Mouse (Mus musculus) layer of hippocampus, postnatal 10 days (tissue): ENCODE data around the gene Armcx4. TPM values are rescaled to one million over a fixed set of nuclear protein-coding genes. Genes with fewer than 3 reads are reported as not detected.
"Not testable (repeated sequence)": the region's sequence is repeated elsewhere in the genome, so short reads cannot be mapped to it uniquely, and the experiment has no call there.

Source experiments
- DNase-seq, 2 experiments: peaks; one replicate each; pipeline ENCODE4 v3.0.0; 2021; ENCODE audit warnings: low spot score in 2 of 2
- long read RNA-seq: library from polyadenylated mRNA; stranded (forward); transcript quantifications from one replicate; pipeline ENCODE4 v2.0.0, GENCODE M21; 2023
- total RNA-seq, 2 experiments: library from RNA; stranded (reverse); gene quantifications; 2 replicates each; pipeline ENCODE4 v1.2.3; 2021

Gene Armcx4
- total RNA-seq, result 10 to 100 TPM; 51.9 to 57.1 TPM
- long read RNA-seq, partial matches to known transcripts, result 3 of 6 reads
- long read RNA-seq, other reads (novel, unspliced or antisense), result 3 of 6 reads

DNA sequence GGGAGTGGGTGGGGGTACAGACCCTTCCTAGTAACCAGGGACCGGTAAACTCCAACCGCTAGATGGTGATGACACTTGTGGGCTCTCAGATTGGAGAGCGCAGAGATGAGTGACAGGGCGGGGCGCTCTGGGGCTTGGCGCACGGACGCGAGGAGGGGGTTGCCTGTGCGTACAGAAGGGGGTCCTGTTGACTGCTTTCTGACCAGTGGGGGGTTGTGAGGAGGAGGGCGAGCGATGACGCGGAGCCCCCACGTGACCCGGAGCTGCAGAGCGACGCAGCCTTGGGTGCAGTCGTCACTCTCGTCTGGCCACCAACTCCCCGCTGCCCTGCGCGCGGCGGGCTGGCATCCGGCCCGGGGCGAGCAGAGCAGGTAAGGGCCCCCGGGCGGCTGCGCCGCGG, at the start of gene Armcx4:
Gene Armcx4, plus strand, starts transcription at position 253 of the 400 bp plus-strand sequence.
- DNase-seq, result peak; percentile 67 to 80

DNA sequence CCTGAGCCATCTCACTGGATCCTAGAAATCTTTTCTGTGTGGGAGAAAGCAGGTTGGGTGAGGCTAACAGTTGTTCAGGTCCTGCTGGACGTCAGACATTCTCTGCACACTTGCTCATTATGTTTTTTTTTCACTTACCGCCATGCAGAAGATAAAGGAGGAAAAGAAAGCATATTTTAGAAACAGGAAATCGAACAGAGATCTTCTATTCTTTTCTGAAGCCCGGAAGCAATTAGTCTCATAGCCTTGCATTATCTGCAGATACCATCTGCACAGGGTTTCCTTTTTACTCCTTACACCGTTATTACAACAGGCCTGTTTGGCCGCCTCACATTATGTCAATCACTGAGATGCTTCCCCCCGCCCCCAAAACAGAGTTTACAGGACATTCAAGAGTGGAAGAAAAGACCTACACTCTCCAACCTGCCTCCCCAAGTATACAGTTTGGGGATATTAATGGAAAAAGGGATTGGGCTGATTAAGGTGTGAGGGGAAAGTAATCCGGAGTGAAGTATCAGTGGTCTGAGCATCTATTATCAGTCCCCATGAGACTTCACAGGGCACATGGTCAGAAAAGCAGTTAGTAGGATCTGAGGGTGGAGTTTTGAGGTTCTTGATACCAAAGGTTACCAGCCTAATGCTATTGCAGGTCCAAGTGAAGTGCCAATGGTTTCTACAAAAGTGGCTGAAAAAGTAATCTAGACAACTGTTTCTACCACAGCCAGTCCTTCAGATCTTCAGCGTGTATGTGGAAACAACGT, 45.1 kb upstream of the Armcx4 start:
- no peak for DNase-seq

DNA sequence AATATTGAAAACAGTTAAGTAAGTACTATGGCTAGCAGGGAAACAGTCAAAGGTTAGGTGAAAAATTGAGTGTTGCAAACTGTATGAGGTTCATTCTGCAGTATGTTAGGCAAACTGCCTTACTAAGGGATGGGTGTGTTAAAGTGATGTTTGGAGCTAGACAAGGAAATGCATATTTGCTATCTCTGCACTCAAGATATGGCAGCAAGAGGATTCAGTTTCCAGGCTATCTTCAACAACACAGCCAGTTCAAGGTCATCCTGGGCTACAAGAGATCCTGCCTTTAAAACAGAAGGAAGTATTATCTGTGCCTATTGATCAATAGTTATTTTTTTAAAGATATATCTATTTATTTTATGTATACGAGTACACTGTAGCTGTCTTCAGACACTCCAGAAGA, 40.0 kb upstream of the Armcx4 start:
- no peak for DNase-seq

DNA sequence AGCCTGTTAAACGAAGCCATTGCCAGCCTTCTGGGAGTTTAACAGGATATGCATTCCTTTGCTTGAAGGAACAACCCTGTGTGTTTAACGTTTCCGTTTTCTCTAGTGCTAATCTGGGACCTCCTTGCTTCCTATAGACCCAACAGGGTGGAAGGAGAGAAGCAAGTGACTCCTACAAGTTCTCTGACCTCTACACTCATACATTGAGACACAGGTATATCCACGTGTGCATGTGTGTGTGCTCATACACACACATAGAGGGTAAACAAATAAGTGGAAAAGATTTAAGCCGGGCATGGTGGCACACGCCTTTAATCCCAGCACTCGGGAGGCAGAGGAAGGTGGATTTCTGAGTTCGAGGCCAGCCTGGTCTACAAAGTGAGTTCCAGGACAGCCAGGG, 38.9 kb upstream of the Armcx4 start:
- no peak for DNase-seq

DNA sequence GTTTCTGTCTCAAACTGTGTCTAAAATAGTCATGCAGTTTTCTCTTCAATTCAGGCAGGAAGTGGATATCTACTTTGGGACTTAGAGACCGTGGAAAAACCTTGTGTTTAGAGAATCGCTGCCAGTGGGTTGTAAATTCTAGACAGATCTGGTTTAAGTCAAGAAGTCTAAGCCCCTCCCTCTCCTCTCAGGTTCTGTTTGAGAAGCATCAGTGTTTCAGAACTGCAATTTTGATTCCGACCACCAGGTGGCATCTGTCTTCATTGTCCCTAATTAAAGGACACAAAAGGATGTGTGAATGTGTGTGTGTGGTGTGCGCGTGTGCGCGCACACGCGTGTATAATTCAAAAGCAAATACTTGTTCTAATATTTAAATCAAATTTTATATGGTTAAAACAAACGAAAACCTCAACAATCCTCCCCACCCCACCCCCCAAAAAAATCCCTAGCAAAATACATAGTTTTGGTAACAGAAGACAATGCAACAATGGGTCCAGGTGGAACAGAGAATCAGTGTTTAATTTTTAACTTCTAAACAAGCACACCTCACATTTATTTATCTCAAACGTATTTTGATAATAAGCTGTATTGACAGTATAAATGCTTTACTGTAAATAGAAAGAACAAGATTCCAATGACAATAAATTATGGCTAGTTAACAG, 38.2 kb upstream of the Armcx4 start:
- DNase-seq, result peak; percentile 80 to 81

DNA sequence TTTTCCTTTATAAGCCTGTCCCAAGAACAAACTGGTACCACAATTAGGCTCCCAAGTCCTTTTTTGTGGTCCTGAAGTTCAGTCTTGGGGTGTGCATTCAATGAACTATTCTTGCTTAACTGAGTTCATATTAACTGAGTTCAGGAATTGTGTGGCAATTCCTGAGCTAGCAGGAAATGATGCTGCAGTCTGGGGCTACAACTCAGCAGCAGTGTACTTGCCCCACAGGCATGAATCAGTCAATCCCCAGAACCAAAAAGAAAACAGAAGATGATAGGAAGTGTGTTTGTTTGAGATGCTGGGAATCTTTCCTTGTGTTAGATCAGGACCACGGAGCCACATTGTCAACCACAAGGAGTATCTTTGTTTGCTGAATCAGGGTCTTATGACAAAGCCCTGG, 34.3 kb upstream of the Armcx4 start:
- no peak for DNase-seq

DNA sequence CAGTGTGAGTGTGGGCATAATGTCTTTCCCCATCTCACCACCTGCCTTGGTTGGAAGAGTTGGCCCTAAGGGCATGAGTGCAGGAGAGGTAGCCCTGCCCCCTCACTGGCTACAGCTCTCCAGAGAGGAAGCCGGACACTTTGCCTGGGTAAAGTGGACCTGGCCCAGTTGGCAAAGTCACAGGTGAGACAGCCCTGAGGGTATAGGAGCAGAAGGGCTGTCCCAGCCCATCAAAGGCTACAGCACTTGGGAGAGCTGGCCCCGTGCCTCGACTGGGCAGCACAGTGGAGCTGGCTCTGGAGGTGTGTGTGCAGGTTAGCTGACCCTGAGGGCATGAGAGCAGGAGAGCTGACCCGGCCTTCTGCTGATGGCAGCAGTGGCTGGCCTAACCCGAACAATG, 24.7 kb upstream of the Armcx4 start:
- no peak for DNase-seq

DNA sequence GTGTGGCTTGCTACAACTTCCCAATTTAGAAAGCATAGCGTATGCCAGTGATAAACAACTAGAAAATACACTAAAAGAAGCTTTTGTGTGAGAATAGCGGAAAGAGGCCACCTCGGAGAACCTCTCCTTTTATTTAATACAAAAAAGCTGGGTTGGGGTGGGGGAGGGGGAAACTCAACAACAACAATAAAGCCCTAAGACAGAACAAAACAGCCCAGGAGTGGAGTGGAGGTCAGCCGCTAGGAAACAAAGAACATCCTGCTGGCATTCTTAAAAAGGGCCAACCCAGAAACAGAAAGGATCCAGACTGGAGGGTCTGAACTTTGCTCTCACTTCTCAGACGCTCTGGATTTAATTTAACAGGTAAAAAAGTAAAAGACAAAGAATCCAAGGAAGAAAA, 11.3 kb upstream of the Armcx4 start:
- no peak for DNase-seq

DNA sequence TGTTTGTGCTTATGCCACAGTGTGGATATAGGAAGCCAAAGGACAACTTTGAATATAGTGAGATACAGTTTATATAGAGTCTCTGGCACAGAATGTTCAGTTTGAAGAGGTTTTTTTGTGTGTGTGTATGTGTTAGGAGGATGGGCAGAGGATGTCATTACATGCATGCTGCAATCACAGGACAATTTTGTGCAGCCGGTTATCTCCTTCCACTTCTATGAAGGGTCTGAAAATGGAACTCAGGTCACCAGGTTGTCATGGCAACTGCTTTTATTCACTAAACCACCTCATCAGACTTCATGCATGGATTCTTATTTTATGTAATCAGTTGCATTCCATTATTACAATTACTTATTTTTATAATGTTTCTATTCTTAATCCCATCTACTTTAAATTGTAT, 10.4 kb upstream of the Armcx4 start:
- no peak for DNase-seq

DNA sequence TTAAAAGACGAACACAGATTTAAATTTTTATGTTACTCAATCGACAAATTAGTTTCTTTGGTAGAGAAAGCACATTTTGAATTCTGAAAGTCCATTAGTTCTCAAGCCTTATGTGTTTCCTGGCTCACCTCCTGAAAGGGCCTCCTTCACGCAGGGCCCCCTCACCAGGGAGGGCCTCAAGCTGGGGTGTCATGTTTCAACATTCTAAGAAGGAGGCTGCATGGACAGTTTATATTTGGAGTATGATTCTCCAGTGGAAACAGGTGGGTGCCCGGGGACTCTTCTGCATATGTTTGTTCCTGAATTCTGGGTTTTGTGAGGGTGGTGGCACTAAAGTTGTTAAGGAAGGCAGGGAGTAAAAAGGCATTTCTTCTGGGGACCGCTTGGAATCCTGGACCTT, 1.4 kb upstream of the Armcx4 start:
- DNase-seq, result no peak

DNA sequence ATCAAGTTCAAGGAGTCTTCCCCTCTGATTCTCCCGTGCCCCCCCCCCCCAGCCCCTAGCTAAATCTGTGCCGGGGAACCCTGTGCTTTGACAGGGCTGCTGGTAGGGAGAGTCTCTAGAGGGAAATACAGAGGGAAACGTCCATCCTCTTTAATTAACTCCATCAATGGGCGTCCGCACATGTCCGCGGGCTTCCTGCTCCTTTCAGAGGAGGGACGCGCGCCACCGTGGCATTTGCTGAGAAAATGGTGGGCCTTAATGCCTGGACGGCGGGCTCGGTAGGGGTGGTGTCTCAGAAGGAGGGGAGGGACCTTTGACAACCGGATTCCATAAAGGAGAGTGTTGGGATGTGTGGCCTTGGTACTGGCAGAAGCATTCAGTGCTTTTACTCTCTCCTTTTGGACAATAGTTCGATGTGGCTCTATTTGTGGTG, 436 bp downstream of the Armcx4 start:
- peak; percentile 30 to 41 for DNase-seq

DNA sequence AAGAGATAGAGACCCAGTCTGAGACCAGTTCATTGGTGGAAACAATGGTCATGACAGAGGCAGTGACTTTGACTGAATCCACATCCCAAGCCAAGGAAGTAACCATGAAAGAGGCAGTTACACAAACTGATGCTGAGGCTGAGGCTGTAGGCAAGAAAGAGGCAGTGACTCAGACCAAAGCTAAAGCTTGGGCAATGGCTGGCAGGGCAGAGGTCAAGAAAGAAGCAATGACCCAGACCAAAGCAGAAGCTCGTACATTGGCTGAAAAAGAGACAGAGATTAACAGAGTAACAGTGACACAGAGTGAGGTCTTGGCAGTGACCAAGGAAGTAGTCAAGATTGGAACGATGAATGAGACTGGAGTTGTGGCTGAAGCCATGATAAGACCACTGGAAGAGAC, 3.4 kb downstream of the Armcx4 start:
- DNase-seq, result no peak

DNA sequence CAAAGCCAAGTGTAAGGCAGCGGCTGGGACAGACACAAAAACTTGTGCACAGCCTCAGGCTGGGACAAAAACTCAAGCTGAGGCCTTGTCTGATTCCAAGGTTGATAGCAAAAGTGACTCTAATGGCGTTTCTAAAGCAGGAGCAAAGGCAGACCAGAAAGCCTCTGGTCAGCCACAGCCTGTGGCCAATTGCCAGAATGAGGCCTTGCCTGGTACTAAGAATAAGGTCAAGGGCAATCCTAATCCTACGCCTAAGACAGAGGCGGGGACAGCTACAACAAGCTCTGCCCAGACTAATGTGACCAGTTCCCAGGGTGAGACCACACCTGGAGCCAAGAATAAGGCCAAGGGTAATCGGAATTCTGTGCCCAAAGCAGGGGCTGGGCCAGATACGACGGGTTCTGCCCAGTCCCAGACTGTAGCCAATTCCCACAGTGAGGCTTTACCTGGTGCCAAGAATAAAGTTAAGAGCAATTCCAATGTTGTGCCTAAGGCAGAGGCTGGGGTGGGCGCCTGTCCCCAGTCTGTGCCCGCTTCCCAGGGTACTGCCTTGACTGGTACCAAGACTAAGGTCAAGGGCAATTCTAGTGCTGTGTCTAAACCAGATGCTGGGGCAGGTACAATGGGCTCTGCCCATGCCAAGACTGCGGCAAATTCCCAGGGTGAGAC, 4.7 kb downstream of the Armcx4 start:
- DNase-seq, result peak; percentile 14 to 17

DNA sequence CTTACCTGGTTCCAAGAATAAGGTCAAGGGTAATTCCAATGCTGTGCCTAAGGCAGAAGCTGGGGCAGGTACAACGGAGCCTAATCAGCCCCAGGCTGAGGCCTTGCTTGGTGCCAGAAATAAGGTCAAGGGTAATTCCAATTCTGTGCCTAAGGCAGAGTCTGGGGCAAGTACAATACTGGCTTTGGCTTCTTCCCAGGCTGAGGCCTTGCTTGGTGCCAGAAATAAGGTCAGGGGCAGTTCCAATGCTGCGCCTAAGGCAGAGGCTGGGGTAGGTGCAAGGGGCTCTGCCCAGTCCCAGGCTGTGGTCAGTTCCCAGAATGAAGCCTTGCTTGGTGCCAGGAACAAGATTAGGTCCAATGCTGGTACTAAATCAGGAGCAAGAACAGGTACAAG, 5.2 kb downstream of the Armcx4 start:
- DNase-seq, result peak in 1 of 2 experiments; percentile 18

DNA sequence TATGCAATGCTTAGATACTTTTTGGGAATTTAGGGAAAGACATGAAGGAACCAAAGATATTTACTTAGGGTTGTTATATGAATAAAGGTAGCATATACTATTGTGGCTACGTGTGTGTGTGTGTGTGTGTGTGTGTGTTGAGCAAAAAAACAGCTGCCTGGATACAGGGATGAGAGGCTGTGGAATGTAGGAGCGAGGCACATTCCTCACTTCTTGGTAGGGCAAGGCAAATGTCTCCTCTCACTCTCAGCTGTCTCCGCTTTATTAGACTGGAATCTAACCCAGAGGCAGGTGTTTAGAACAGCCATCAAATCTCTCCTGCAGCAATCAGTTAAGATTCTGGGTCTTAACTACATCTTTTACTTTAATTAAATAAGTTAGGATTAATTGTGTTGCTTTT, 30.5 kb downstream of the Armcx4 start:
- DNase-seq, result no peak

DNA sequence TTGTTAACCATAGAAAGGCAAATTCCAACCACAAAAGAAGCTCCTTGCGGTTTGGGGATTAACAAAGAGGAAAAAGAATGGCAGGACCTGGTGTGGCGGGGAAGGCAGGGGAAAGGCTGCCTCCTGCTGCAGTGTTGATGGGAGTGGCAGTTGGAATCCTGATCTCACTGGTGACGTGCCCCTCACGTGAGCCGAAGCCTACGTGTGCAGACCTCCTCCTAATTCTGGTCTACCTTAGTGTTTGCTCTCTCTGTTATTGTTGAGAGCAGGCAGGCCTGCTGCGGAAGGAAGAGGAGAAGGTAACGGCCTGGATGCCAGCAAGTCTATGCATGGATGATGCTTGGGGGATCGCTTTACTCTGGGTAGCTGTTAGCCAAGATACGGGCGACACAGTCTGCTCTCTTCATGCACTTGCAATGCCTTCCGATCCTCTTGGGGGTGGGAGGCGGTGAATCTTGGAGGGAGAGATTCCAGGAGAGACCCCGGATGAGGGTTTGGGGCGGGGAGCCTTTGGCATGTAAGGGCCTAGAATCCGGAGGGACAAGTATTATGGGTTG, 31.5 kb downstream of the Armcx4 start, which contains the start of gene Armcx1:
Gene Armcx1, plus strand, starts transcription at position 212 of the 557 bp plus-strand sequence.
- DNase-seq, result peak; percentile 41 to 58

DNA sequence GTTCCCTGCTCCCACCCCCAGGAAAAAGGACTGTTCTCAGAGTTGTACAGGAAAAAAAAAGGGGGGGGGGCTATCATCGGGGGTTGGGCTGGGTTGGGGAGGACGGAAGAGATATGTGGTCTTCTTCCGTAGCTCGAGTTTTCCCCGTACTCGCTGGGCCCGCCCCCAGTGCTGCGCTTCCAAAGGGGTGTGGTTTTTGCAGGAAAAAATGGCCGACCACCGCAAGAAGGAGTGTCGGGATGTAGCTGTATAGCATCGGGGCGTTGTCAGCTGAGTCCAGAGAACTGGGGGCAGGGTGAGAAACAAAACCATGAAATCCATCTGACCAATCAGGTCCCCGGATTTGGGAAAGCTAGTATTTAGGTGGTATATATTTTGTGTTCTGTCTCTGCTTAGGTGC, 32.2 kb downstream of the Armcx4 start:
- peak; percentile 56 to 62 for DNase-seq

DNA sequence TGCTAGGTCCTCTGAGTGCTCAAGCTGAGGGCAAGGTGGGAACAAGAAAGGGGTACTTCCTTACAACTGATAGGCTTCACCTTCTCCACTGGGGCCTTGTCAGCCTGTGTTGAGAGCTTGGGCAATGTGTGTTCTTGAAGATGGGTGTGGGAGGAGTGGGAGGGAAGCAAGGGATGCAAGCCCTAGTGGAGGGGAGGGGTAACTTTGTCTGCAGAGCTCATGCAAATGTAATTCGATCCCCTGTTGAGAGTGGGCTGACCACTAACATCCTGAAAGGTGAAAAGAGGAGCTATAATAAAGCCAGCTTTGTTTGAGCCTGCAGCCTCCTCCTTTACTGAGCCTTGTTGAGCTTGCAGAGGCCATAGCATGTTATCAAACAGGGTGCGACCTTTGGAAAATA, 37.4 kb downstream of the Armcx4 start:
- not testable (repeated sequence) for DNase-seq

DNA sequence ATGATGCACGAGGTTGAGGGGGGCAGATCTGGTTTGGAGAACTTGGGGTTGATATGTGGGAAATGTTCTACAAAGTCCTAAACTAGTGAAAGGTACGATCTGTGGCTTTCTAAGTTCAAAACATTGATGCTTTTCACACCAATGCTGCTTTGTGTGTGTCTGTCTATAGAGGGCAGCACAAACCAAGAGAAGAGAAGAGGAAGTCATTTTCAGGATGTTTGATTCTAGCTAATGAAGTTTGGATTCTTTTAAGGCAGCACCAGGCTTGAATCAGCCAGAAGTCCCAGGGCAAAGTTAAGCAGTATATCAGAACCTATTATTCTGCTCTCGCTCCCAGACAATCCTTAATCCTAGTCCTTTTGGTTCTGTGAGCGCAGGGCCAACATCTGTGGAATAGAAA, 43.5 kb downstream of the Armcx4 start:
- DNase-seq, result peak in 1 of 2 experiments; percentile 5

DNA sequence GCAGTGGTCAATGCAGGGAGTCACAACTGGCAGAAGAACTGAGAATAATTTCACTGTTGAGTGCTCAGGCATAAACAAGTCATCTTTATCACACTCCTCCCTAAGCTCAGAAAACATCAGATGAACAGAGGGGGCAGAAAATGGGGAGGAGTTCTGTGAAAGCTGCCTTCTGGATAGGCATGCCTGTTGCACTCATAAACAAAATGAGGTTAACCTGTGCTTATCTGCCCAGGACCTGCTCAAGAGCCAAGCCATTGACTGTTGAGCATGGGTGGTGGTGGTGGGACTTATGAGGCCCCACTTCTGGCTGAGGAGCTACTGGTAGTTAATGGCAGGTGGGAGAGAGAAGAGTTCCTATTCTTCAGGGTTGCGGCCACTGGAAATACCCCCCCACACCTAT, 51.5 kb downstream of the Armcx4 start:
- DNase-seq, result no peak

DNA sequence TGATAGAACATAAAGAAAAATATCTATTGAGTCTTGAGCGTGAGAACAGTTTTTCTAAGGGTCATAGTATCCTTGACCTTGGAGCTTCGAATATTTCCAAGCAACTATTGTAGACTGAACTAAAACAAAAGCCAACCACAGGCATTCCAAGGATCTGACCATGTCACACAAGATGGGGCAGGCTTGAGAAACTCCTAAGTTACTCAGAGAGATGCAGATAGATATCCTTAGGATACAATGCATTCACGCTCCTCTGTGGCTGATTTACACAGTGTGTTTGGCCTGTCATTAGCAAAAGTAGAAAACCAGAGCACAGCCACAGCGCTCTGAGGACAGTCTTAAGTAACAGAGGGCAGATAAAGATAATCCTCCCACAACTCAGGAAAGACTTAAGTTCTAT, 52.8 kb downstream of the Armcx4 start:
- no peak for DNase-seq

DNA sequence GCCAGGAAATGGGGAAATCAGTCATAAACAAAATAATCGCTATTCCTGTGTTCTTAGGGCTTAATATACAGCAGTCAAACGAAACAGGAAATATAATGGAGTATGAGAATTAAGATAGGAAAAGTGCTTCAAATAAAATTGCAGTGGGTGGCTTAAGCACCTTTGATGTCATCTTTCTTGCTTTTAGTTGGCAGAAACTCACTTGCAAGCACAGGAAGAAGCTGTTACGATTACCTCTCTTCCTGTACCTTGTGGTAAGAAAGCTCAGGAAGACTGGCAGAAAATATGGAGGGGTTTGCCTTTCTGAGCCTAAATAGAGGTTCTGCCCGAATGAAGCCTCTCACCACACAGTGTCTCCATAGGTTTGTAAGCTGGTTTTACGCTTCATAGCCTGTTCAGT, 55.5 kb downstream of the Armcx4 start:
- DNase-seq, result no peak
